Mouse (Mus musculus): ENCODE measurements around the gene Irak1.

The Irak1 gene

GRCm38 (mm10) chrX:74023188-74024049 is at the start of gene Irak1:
Irak1 (minus strand) TSS chrX:74023918.
- peak; percentile 87 to 93 for DNase-seq (ENCODE audit: inconsistent age in 2 of 2, low spot score in 1 of 2)

- DNase-seq (ENCODE audit: inconsistent age in 2 of 2, low spot score in 1 of 2): no peak
Measured at GRCm38 (mm10) chrX:74070794-74071193, 47.1 kb upstream of the Irak1 start.

DNA sequence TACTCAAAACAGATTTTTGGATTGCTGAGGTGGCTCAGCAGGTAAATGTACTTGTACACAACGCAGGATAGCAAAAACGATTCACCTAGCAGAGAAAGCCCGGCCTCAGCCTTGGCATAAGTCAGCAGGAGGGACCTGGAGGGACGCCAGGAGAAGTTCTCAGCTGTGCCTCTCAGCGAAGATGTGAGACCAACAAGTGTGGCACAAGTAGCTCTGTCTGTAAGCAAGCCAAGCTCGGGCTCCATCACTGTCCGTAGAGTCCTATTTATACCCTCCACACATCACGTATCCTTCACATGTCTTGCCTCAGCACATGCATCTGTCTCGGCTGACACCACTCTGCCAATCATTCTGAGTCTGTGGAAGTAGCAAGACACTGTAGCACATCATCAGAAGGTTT is 44.2 kb upstream of the Irak1 start:
- peak; percentile 41 to 69 for DNase-seq (ENCODE audit: inconsistent age in 2 of 2, low spot score in 1 of 2)

- peak; percentile 48 to 68 for DNase-seq (ENCODE audit: inconsistent age in 2 of 2, low spot score in 1 of 2)
Measured at GRCm38 (mm10) chrX:74045107-74045506, 21.4 kb upstream of the Irak1 start.

- DNase-seq (ENCODE audit: inconsistent age in 2 of 2, low spot score in 1 of 2): no peak
Measured at GRCm38 (mm10) chrX:74037702-74038375, 14.1 kb upstream of the Irak1 start.

DNA sequence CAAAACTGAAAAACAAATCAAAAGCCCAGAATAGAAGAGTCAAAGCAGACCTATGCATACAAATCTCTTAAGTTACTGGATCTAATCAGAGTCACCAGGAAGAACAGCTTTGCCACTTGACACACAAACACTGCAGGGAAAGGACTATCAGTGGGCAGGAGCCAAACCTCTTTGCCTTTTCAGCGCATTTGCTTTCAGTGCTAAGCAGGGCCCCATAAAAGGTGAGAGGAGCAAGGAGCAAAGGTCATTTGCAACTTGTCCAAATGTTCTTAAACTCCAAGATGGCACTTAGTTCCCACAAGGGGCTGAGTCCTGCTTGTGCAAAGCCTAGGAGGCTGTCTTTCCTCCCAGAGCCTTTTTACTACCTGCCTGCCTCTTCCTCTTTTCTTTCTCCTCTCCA is 6.3 kb upstream of the Irak1 start:
- DNase-seq (ENCODE audit: inconsistent age in 2 of 2, low spot score in 1 of 2): no peak

- peak in 1 of 2 experiments; percentile 17 for DNase-seq (ENCODE audit: inconsistent age in 2 of 2, low spot score in 1 of 2)
Measured at GRCm38 (mm10) chrX:74022795-74023187, 927 bp downstream of the Irak1 start.

- DNase-seq (ENCODE audit: inconsistent age in 2 of 2, low spot score in 1 of 2): no peak
Measured at GRCm38 (mm10) chrX:74014597-74014996, 9.1 kb downstream of the Irak1 start.

DNA sequence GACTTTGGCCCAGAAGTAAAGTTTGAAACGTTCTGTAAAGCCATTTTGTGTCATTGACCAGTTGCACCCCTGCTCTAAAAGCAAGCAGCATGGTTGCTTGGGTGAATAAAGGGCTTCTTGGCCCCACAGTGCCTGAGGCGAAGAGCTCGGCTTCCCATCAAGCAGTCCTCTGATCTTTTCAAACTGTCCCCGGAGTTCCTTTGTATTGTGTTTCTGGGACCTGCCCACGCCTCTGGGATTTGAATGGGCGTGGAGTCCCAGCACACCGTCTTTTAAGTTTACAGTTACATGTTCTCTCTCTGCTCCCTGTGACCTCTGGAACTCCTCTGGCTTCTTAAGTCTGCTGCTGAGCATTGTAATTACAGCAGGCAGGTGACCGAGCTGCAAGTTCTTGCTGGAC is 15.7 kb downstream of the Irak1 start:
- DNase-seq (ENCODE audit: inconsistent age in 2 of 2, low spot score in 1 of 2): no peak

DNA sequence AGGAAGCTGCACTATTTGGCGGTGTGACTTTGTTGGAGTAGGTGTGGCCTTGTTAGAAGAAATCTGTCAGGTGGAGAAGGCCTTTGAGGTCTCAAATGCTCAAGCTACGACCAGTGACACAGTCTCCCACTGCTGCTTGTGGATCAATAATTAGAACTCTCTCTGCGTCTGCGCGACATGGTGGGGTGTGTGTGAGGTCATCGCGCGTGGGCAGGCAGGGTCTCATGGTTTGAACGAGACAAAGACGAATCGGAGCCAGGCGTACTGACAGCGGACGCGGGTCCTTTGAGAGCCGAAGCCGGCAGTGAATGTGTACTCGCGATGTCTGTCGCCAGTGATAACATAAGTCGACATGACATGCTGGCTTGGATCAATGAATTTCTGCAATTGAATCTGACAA is 17.3 kb downstream of the Irak1 start:
- no peak for DNase-seq (ENCODE audit: inconsistent age in 2 of 2, low spot score in 1 of 2)

DNA sequence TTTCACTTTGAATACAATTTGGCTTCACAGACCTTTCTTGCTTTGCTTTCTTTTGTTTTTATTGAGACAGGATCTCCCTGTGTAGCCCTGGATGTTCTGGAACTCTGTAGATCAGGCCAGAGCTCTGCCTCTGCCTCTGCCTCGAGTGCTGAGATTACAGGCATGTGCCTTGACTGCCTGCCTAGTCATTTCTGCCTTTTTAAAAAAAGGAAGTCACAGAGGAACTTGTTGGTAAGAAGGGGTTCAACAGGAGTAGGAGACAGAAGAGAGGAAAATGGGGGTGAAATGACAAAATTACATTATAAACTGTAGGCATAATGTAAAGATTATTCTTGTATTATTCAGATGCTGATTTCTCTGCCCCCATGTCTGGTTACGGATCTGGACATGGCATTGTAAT is 20.1 kb downstream of the Irak1 start:
- no peak for DNase-seq (ENCODE audit: inconsistent age in 2 of 2, low spot score in 1 of 2)

- DNase-seq (ENCODE audit: inconsistent age in 2 of 2, low spot score in 1 of 2): no peak
Measured at GRCm38 (mm10) chrX:74001024-74001423, 22.7 kb downstream of the Irak1 start.

GRCm38 (mm10) chrX:73998911-73999869 is 24.5 kb downstream of the Irak1 start:
- DNase-seq (ENCODE audit: inconsistent age in 2 of 2, low spot score in 1 of 2): peak; percentile 57 to 84

- DNase-seq (ENCODE audit: inconsistent age in 2 of 2, low spot score in 1 of 2): no peak
Measured at GRCm38 (mm10) chrX:73977783-73978182, 45.9 kb downstream of the Irak1 start.

DNA sequence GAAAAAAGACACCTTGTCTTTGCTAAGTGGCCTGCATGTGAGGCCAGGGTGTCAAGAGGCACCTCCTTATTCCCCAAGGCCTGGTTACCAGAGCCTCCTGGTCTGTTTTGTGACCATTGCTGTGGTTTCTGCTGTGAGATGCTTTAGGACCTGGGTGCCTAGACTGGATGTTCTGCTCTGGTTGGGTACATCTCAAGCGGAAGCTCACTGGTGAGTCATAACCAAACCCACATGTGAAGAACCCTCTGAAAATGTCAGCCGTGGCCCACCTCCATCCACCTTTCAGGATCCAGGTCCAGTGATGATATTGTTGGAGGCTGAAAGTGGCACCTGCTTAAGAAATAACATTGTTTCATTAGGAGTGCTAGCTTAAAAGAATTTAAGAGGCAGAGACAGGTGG is 47.4 kb downstream of the Irak1 start:
- DNase-seq (ENCODE audit: inconsistent age in 2 of 2, low spot score in 1 of 2): no peak

DNA sequence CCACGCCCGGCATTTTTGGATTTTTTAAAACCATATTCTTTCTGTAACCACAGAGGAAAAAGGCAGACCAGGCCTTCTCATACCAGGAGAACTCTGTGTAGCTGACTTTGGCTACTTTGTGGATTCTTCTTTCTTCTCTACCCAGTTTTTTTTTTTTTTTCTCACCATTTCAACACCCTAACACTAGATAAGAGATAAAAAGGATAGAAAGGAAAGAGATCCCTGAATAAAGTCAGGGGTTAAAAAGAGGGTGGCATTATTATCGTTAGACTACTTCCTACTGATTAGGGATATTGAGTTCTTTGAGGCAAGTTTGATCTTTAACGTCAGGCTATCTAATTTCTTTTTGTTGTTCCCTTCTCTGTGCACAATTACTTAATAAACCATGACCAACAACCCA is 50.9 kb downstream of the Irak1 start:
- no peak for DNase-seq (ENCODE audit: inconsistent age in 2 of 2, low spot score in 1 of 2)

GRCm38 (mm10) chrX:73970781-73971180 is 52.9 kb downstream of the Irak1 start:
- no peak for DNase-seq (ENCODE audit: inconsistent age in 2 of 2, low spot score in 1 of 2)

GRCm38 (mm10) chrX:73969729-73970128 is 54.0 kb downstream of the Irak1 start:
- no peak for DNase-seq (ENCODE audit: inconsistent age in 2 of 2, low spot score in 1 of 2)

GRCm38 (mm10) chrX:73969167-73969566 is 54.6 kb downstream of the Irak1 start:
- no peak for DNase-seq (ENCODE audit: inconsistent age in 2 of 2, low spot score in 1 of 2)

- peak; percentile 92 to 97 for DNase-seq (ENCODE audit: inconsistent age in 2 of 2, low spot score in 1 of 2)
Measured at GRCm38 (mm10) chrX:73967177-73968075, 56.3 kb downstream of the Irak1 start.

All from adrenal gland, adult (tissue).